Mouse (Mus musculus) hindbrain, postnatal 0 days (tissue): Measurements from ENCODE around the gene Smco3. TPM values are rescaled to one million over a fixed set of nuclear protein-coding genes. Genes with fewer than 3 reads are reported as not detected.

Source experiments
- ATAC-seq: fragments of 200-750 bp; cut with Nextera tagmentation; 2 replicates; pipeline ENCODE4 v1.8.0; 2017; ENCODE audit warnings: mild to moderate bottlenecking, moderate TSS enrichment, moderate library complexity
- DNase-seq: peaks from one replicate; pipeline ENCODE4 v3.0.0-alpha.2; 2015; ENCODE audit warnings: low spot score
- H3K27ac ChIP-seq: fragments of 300-500 bp; sonication (generic); 2 replicates; pipeline ENCODE4 v1.5.1; 2014; ENCODE audit warnings: mild to moderate bottlenecking
- H3K27me3 ChIP-seq: fragments of 300-500 bp; sonication (generic); 2 replicates; pipeline ENCODE4 v1.6.1; 2014; ENCODE audit warnings: low read length, mixed read lengths; ENCODE audit not compliant: insufficient read depth
- H3K36me3 ChIP-seq: fragments of 300-500 bp; sonication (generic); 2 replicates; pipeline ENCODE4 v1.6.1; 2014; ENCODE audit warnings: low read length, mixed read lengths; ENCODE audit not compliant: insufficient read depth
- H3K4me1 ChIP-seq: fragments of 300-500 bp; sonication (generic); 2 replicates; pipeline ENCODE4 v1.6.1; 2014; ENCODE audit warnings: antibody characterized with exemption, low read length, mixed read lengths; ENCODE audit not compliant: insufficient read depth
- H3K4me2 ChIP-seq: fragments of 300-500 bp; sonication (generic); 2 replicates; pipeline ENCODE4 v1.6.1; 2014; ENCODE audit warnings: low read depth, mild to moderate bottlenecking, low read length, moderate library complexity, mixed read lengths
- H3K4me3 ChIP-seq: fragments of 300-500 bp; sonication (generic); 2 replicates; pipeline ENCODE4 v1.5.1; 2014; ENCODE audit warnings: low read length
- H3K9ac ChIP-seq: fragments of 300-500 bp; sonication (generic); replicated peaks from 2 replicates; pipeline ENCODE4 v1.6.1; 2014; ENCODE audit warnings: mild to moderate bottlenecking, low read length, moderate library complexity, mixed read lengths
- H3K9me3 ChIP-seq: fragments of 300-500 bp; sonication (generic); 2 replicates; pipeline ENCODE4 v1.6.1; 2016; ENCODE audit warnings: low read length, mixed read lengths
- CTCF ChIP-seq: IDR thresholded peaks from 2 replicates; pipeline ENCODE4 v1.5.1; 2016; ENCODE audit warnings: antibody characterized with exemption, control low read depth, low read depth
- WGBS: fragments of 180-500 bp; shearing (Covaris S2); extraction: QIAGEN DNeasy Blood & Tissue Kit; methylation state at CpG from one replicate; pipeline ENCODE4 v1.1.7; 2014; 5-methylcytosine and 5-hydroxymethylcytosine counted together
- polyA plus RNA-seq: library from polyadenylated mRNA; unstranded; fragments of >200 nt; fragmentation: Nextera tagmentation; extraction: Ambion mirVana; gene quantifications from 2 replicates; pipeline ENCODE4 v1.2.1, GENCODE M21; 2015
- total RNA-seq: library from RNA; depleted of rRNA; stranded (reverse); fragments of >200 nt; gene quantifications from 2 replicates; pipeline ENCODE4 v1.2.3, GENCODE M21; 2014

Smco3 gene
- total and polyA plus RNA-seq, 2 experiments from 2014 or later, result 0.56 to 1.8 TPM

GRCm38 (mm10) chr6:136795110-136795509 lies 40.1 kb downstream of the Smco3 start:
- H3K9ac ChIP-seq, result no peak overlapping the region
- no peak for DNase-seq
- no peaks in the 10 kb centered on the region for H3K9me3 ChIP-seq
- H3K4me3 ChIP-seq, result no peak overlapping the region
- no peak for ATAC-seq
- peaks cover 6% of the 10 kb centered on the region for H3K4me1 ChIP-seq
- H3K4me2 ChIP-seq, result no peak overlapping the region
- H3K27me3 ChIP-seq, result no peaks in the 10 kb centered on the region
- H3K27ac ChIP-seq, result no peak overlapping the region
- 53% methylated on average over 1 of the region's 1 CpGs for WGBS
- no peak for TF ChIP-seq CTCF
- H3K36me3 ChIP-seq, result no peaks in the 10 kb centered on the region

GRCm38 (mm10) chr6:136793831-136794525 lies 41.3 kb downstream of the Smco3 start:
- DNase-seq (peak; percentile 8), ATAC-seq (no peak)
- H3K4me3 ChIP-seq, result peak overlapping the region; percentile 29
- H3K4me2 ChIP-seq, result peak overlapping the region; percentile 62
- H3K9me3 ChIP-seq, result no peaks in the 10 kb centered on the region
- H3K27ac ChIP-seq, result no peak overlapping the region
- TF ChIP-seq CTCF, result no peak
- peaks cover 6% of the 10 kb centered on the region for H3K4me1 ChIP-seq
- H3K9ac ChIP-seq, result no peak overlapping the region
- H3K36me3 ChIP-seq, result no peaks in the 10 kb centered on the region
- 1% methylated on average over 21 of the region's 24 CpGs for WGBS
- H3K27me3 ChIP-seq, result no peaks in the 10 kb centered on the region

- TF ChIP-seq CTCF, result no peak
- Histone ChIP-seq H3K9me3 (no peaks in the 10 kb centered on the region), H3K4me1 (peaks cover 6% of the 10 kb centered on the region), H3K27ac (no peak overlapping the region), H3K9ac (no peak overlapping the region), H3K27me3 (no peaks in the 10 kb centered on the region), H3K36me3 (no peaks in the 10 kb centered on the region), H3K4me3 (peak overlapping the region; percentile 29), H3K4me2 (peak overlapping the region; percentile 62)
- no peak for ATAC-seq
- 33% methylated on average over 16 of the region's 16 CpGs for WGBS
- no peak for DNase-seq
Measured at GRCm38 (mm10) chr6:136792884-136793758, 42.1 kb downstream of the Smco3 start.

GRCm38 (mm10) chr6:136789391-136789971 lies 45.8 kb downstream of the Smco3 start:
- no peak for TF ChIP-seq CTCF
- peaks cover 6% of the 10 kb centered on the region for H3K4me1 ChIP-seq
- no peak overlapping the region for H3K9ac ChIP-seq
- H3K27ac ChIP-seq, result no peak overlapping the region
- WGBS, result 75% methylated on average over 5 of the region's 5 CpGs
- H3K27me3 ChIP-seq, result no peaks in the 10 kb centered on the region
- H3K4me3 ChIP-seq, result no peak overlapping the region
- DNase-seq (no peak), ATAC-seq (no peak)
- no peaks in the 10 kb centered on the region for H3K36me3 ChIP-seq
- H3K4me2 ChIP-seq, result no peak overlapping the region
- no peaks in the 10 kb centered on the region for H3K9me3 ChIP-seq

- Histone ChIP-seq H3K27me3 (no peaks in the 10 kb centered on the region), H3K36me3 (no peaks in the 10 kb centered on the region), H3K4me1 (no peaks in the 10 kb centered on the region), H3K4me3 (no peak overlapping the region), H3K4me2 (no peak overlapping the region), H3K9me3 (no peaks in the 10 kb centered on the region), H3K9ac (no peak overlapping the region), H3K27ac (no peak overlapping the region)
- no peak for DNase-seq
- no peak for TF ChIP-seq CTCF
- 65% methylated on average over 9 of the region's 9 CpGs for WGBS
- no peak for ATAC-seq
Measured at GRCm38 (mm10) chr6:136782761-136783160, 52.5 kb downstream of the Smco3 start.

- H3K9me3 ChIP-seq, result no peaks in the 10 kb centered on the region
- ATAC-seq, result no peak
- H3K27me3 ChIP-seq, result no peaks in the 10 kb centered on the region
- 77% methylated on average over 12 of the region's 12 CpGs for WGBS
- H3K27ac ChIP-seq, result no peak overlapping the region
- TF ChIP-seq CTCF, result no peak
- H3K9ac ChIP-seq, result no peak overlapping the region
- H3K36me3 ChIP-seq, result no peaks in the 10 kb centered on the region
- no peak overlapping the region for H3K4me3 ChIP-seq
- no peak overlapping the region for H3K4me2 ChIP-seq
- no peak for DNase-seq
- no peaks in the 10 kb centered on the region for H3K4me1 ChIP-seq
Measured at GRCm38 (mm10) chr6:136782146-136782545, 53.1 kb downstream of the Smco3 start.
